Mouse (Mus musculus) kidney, postnatal 0 days (tissue): ENCODE results near the gene Hist2h2aa2. TPM values are rescaled to one million over a fixed set of nuclear protein-coding genes. Genes with fewer than 3 reads are reported as not detected.
"Not testable (repeated sequence)": the region's sequence is repeated elsewhere in the genome, so short reads cannot be mapped to it uniquely, and the experiment has no call there.

Experiments
- ATAC-seq: fragments of 200-750 bp; cut with Nextera tagmentation; replicated peaks from 2 replicates; pipeline ENCODE4 v1.8.0; 2017; ENCODE audit warnings: low read depth, moderate number of reproducible peaks, moderate TSS enrichment, moderate library complexity; ENCODE audit not compliant: low FRiP score
- DNase-seq: peaks from one replicate; pipeline ENCODE4 v3.0.0-alpha.2; 2016; ENCODE audit warnings: low spot score
- H3K27ac ChIP-seq: fragments of 300-500 bp; sonication (generic); 2 replicates; pipeline ENCODE4 v1.5.1; 2014; ENCODE audit warnings: mild to moderate bottlenecking
- H3K27me3 ChIP-seq: fragments of 300-500 bp; sonication (generic); 2 replicates; pipeline ENCODE4 v1.6.1; 2014; ENCODE audit warnings: low read length, mixed read lengths; ENCODE audit not compliant: insufficient read depth
- H3K36me3 ChIP-seq: fragments of 300-500 bp; sonication (generic); 2 replicates; pipeline ENCODE4 v1.6.1; 2014; ENCODE audit warnings: low read length, mixed read lengths; ENCODE audit not compliant: insufficient read depth
- H3K4me1 ChIP-seq: fragments of 300-500 bp; sonication (generic); replicated peaks from 2 replicates; pipeline ENCODE4 v1.6.1; 2014; ENCODE audit warnings: antibody characterized with exemption, low read length, mixed read lengths; ENCODE audit not compliant: insufficient read depth
- H3K4me2 ChIP-seq: fragments of 300-500 bp; sonication (generic); 2 replicates; pipeline ENCODE4 v1.6.1; 2014; ENCODE audit warnings: mild to moderate bottlenecking, low read length, moderate library complexity, mixed read lengths
- H3K4me3 ChIP-seq: fragments of 300-500 bp; sonication (generic); replicated peaks from 2 replicates; pipeline ENCODE4 v1.5.1; 2014; ENCODE audit warnings: low read depth, low read length
- H3K9ac ChIP-seq: fragments of 300-500 bp; sonication (generic); 2 replicates; pipeline ENCODE4 v1.6.1; 2014; ENCODE audit warnings: low read depth, low read length
- H3K9me3 ChIP-seq: fragments of 300-500 bp; sonication (generic); replicated peaks from 2 replicates; pipeline ENCODE4 v1.6.1; 2016; ENCODE audit warnings: low read length, inconsistent platforms, mixed read lengths
- CTCF ChIP-seq: IDR thresholded peaks from 2 replicates; pipeline ENCODE4 v1.5.1; 2016; ENCODE audit warnings: antibody characterized with exemption, low read depth, mild to moderate bottlenecking, moderate library complexity
- WGBS: fragments of 180-500 bp; shearing (Covaris S2); extraction: QIAGEN DNeasy Blood & Tissue Kit; methylation state at CpG from one replicate; pipeline ENCODE4 v1.1.7; 2014; 5-methylcytosine and 5-hydroxymethylcytosine counted together
- polyA plus RNA-seq: library from polyadenylated mRNA; unstranded; fragments of >200 nt; fragmentation: Nextera tagmentation; extraction: Ambion mirVana; gene quantifications from 2 replicates; pipeline ENCODE4 v1.2.1, GENCODE M21; 2015

Gene Hist2h2aa2
- polyA plus RNA-seq, 1 experiment from 2014 or later = 107 TPM

GRCm38 (mm10) chr3:96277428-96277799 lies 37.3 kb upstream of the Hist2h2aa2 start:
- H3K4me1 ChIP-seq = no peaks in the 10 kb centered on the region
- ATAC-seq (no peak), DNase-seq (peak; percentile 68)
- peak overlapping the region; percentile 44 for H3K4me3 ChIP-seq
- peak overlapping the region; percentile 60; the same call in 1 of the 2 replicates for H3K27ac ChIP-seq
- no peaks in the 10 kb centered on the region for H3K9me3 ChIP-seq
- 20% methylated on average over 8 of the region's 8 CpGs for WGBS
- no peaks in the 10 kb centered on the region for H3K36me3 ChIP-seq
- H3K4me2 ChIP-seq = peak overlapping the region; percentile 81
- H3K27me3 ChIP-seq = no peaks in the 10 kb centered on the region
- peak overlapping the region; percentile 59 for H3K9ac ChIP-seq
- no peak; the same call in 1 of the 2 replicates for TF ChIP-seq CTCF

DNA sequence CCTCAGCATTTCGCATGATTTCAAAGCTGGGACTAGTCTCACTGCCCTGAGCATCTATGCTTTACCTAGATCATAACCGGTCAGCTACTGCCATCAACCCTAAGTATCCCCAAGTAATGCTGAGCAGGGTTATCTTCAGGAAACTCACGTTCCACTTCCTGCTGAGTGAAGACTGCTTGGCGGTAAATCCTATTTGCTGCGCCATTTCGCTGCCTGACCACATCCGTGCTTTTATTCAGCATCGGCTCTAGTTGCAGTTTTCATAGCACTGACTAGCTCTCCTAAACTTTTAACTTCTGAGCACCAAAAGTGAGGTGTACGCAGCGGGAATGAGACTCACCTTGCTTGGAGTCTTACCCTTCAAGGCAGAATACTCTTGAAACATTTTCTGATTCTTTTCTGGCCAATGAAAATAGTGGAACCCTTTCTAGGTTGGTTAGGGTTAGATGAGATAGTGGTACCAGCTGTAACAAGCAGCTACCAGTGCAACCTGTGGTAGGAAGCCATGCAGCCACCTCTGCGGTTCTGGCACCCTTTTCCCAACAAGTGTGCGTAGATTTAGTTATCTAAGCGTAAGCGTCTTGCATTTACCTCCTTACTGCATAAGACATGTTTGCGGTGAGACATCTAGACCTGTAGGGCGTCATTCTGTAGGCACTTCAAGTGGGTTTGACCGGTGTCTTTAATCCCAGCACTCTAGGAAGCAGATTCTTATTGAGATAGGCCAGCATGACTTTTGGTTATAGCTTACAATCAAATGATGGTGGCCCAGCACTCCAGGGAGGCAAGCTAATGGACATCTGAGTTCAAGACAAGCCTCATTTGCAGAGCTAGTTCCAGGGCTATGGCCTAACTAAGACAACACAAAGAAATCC lies 33.8 kb upstream of the Hist2h2aa2 start:
- DNase-seq (no peak), ATAC-seq (no peak)
- WGBS = 92% methylated on average over 17 of the region's 17 CpGs
- H3K9me3 ChIP-seq = no peaks in the 10 kb centered on the region
- no peak overlapping the region for H3K9ac ChIP-seq
- no peak overlapping the region for H3K27ac ChIP-seq
- H3K4me1 ChIP-seq = no peaks in the 10 kb centered on the region; the same call in 1 of the 2 replicates
- no peak overlapping the region for H3K4me2 ChIP-seq
- no peak for TF ChIP-seq CTCF
- no peaks in the 10 kb centered on the region for H3K27me3 ChIP-seq
- H3K4me3 ChIP-seq = no peak overlapping the region
- H3K36me3 ChIP-seq = no peaks in the 10 kb centered on the region

DNA sequence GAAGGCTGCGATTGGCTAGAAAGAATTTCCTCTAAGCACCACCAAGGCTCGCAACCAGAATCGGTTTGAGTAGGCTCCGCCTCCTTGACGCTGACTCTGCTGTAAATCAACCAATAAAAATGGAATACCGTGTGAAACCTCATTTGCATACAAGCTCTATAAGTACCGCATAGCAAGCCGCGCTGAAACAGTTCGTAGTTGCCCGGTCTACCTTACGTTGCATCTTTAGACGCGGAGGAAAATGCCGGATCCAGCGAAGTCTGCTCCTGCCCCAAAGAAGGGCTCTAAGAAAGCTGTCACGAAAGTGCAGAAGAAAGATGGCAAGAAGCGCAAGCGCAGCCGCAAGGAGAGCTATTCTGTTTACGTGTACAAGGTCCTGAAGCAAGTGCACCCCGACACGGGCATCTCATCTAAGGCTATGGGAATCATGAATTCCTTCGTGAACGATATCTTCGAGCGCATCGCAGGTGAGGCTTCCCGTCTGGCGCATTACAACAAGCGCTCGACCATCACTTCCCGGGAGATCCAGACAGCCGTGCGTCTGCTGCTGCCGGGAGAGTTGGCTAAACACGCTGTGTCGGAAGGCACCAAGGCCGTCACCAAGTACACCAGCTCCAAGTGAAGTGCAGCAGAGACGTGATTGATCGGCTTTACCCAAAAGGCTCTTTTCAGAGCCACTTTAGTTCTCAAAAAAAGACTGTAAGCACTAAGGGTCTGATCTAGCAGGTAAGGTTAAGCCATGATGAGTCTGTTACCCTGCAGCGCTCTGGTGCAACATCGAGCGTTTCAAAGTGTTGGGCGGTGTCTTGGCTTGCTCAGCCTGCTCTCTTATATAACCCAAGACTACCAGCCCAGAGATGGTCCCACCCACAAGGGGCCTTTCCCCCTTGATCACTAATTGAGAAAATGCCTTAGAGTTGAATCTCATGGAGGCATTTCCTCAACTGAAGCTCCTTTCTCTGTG lies 29.7 kb upstream of the Hist2h2aa2 start, which contains the start of gene Hist2h2bb:
Hist2h2bb (plus strand) TSS at position 242 of the 964 bp plus-strand sequence.
- peak within 1 kb of the TSS; percentile 54 for H3K4me3 ChIP-seq
- no peaks in the 10 kb centered on the region for H3K36me3 ChIP-seq
- H3K4me1 ChIP-seq = peaks cover 6% of the 10 kb centered on the region
- H3K27me3 ChIP-seq = no peaks in the 10 kb centered on the region
- WGBS = under 1% methylated on average over 45 of the region's 45 CpGs
- peak; percentile 99 for DNase-seq
- peak within 1 kb of the TSS; percentile 85 for H3K4me2 ChIP-seq
- H3K9ac ChIP-seq = peak within 1 kb of the TSS; percentile 64
- no peak for TF ChIP-seq CTCF
- no peaks in the 10 kb centered on the region for H3K9me3 ChIP-seq
- peak within 1 kb of the TSS; percentile 93 for H3K27ac ChIP-seq
- ATAC-seq = peak; percentile 95

GRCm38 (mm10) chr3:96268776-96269378 lies 28.8 kb upstream of the Hist2h2aa2 start:
- peaks cover 11% of the 10 kb centered on the region for H3K4me1 ChIP-seq
- peak overlapping the region; percentile 93 for H3K27ac ChIP-seq
- H3K4me2 ChIP-seq = peak overlapping the region; percentile 85
- WGBS = 0% methylated on average over 9 of the region's 44 CpGs
- not testable (repeated sequence) for H3K27me3 ChIP-seq, H3K9me3 ChIP-seq, H3K36me3 ChIP-seq, DNase-seq
- H3K4me3 ChIP-seq = peak overlapping the region; percentile 54
- peak; percentile 35 for ATAC-seq
- peak overlapping the region; percentile 64 for H3K9ac ChIP-seq

GRCm38 (mm10) chr3:96268051-96268775 lies 28.1 kb upstream of the Hist2h2aa2 start, which contains the start of gene Hist2h3b:
Gene Hist2h3b, plus strand, starts transcription at chr3:96268654.
- peak; percentile 98 for DNase-seq
- H3K27me3 ChIP-seq = no peaks in the 10 kb centered on the region
- H3K9ac ChIP-seq = peak within 1 kb of the TSS; percentile 64
- ATAC-seq = peak; percentile 68
- H3K36me3 ChIP-seq = no peaks in the 10 kb centered on the region
- 16% methylated on average over 28 of the region's 30 CpGs for WGBS
- H3K27ac ChIP-seq = peak within 1 kb of the TSS; percentile 93
- no peaks in the 10 kb centered on the region for H3K9me3 ChIP-seq
- peak within 1 kb of the TSS; percentile 85 for H3K4me2 ChIP-seq
- no peak for TF ChIP-seq CTCF
- H3K4me3 ChIP-seq = peak within 1 kb of the TSS; percentile 54
- peaks cover 11% of the 10 kb centered on the region for H3K4me1 ChIP-seq
